Mouse (Mus musculus) large intestine, adult 2 months (tissue): ENCODE data around the gene Bbs9. TPM values are rescaled to one million over a fixed set of nuclear protein-coding genes. Genes with fewer than 3 reads are reported as not detected.

Experiments used
- DNase-seq: peaks from one replicate; pipeline ENCODE4 v3.0.0-alpha.2; 2012; ENCODE audit warnings: low read depth, low spot score
- WGBS: fragments of 180-500 bp; shearing (Covaris S2); methylation state at CpG from one replicate; pipeline ENCODE4 v1.1.7; 2018; 5-methylcytosine and 5-hydroxymethylcytosine counted together
- polyA plus RNA-seq: library from polyadenylated mRNA; depleted of rRNA; stranded (reverse); fragments of >200 nt; gene quantifications from 2 replicates; pipeline ENCODE4 v1.2.3, GENCODE M21; 2012

Bbs9 gene
- polyA plus RNA-seq, 1 experiment: 4.2 TPM

- 93% methylated on average over 1 of the region's 1 CpGs for WGBS
- no peak for DNase-seq
These were observed 47.9 kb downstream of the Bbs9 start for GRCm38 (mm10) chr9:22523460-22523859.

DNA sequence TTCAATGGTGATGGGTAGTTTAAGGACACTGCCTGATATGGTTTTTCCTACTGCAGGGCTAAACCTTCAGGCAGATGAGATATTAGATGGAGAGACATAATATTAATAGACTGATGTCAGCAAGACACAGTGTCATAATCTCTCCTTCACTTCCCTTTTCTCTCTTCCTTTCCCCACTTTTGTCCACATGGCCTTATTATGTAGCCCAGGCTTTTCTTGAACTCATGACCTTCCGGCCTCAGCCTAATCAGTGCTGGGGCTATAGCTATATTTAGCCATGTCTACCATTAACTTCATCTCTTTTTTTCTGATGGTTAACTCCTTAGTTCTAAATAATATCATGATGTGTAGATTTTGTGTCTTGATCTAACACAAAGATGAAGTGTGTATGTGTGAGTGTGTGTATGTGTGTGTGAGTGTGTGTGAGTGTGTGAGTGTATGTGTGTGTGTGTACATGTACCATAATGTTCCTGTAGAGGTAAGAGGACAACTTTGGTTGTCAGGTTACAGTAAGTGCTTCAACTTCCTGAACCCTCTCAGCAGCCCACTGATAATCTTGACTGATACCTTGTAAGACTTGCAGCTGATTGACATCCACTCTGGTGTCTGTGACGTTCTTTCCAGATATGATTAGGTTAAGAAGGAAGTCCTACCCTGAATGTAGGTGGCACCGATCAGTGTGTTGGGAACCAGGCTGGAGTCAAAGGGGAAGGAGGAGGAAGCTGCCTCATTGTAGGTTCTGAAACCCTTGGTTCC lies 55.4 kb downstream of the Bbs9 start:
- 85% methylated on average over 3 of the region's 3 CpGs for WGBS
- no peak for DNase-seq

DNA sequence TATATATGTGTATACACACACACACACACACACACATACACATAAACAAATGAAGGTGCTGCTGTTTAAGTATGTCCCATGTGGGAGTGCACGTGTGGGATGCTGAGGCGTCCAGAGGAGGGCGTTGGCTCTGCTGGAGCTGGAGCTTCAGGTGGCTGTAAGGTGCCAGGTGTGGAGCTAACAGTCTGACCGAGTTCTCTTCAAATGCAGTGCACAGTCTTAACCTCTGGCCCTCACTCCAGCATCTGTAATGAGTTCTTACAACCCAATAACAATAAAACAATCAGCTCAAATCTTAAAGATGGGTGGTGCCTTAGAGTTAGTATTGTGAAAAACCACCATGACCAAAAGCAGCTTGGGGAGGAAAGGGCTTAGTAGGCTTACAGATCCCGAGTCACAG lies 56.6 kb downstream of the Bbs9 start:
- DNase-seq: peak; percentile 6
- 40% methylated on average over 5 of the region's 5 CpGs for WGBS

DNA sequence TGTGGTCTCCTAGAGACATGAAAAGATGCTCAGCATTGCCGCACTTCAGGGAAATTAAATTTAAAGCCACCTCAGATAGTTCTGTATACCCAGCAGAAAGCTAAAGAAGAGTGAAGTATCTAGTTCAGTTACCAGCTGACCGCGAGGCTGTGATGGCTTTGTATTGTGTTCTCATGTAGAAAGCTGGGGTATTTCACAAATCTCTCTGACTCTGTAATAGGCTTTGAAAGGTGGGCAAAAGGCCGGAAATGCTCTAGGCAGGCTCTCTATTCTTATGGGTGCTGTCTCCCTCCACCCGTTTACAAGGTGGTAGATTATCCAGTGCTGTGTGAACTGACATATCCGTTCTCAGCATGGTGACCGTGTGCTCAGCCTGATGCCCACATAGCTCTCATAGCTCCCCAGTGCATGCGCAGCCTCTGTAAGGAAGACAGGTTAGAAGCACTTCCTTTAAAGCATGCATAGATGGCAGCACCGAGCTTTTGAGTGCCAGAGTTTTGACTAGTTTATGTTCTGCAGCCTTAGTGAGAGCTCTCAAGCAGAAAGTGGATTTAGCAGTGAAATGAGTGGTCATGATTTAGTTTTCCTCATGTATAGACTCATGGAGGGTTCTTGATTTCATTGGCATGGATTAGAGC lies 57.4 kb downstream of the Bbs9 start:
- peak; percentile 14 for DNase-seq
- WGBS: 53% methylated on average over 9 of the region's 9 CpGs

DNA sequence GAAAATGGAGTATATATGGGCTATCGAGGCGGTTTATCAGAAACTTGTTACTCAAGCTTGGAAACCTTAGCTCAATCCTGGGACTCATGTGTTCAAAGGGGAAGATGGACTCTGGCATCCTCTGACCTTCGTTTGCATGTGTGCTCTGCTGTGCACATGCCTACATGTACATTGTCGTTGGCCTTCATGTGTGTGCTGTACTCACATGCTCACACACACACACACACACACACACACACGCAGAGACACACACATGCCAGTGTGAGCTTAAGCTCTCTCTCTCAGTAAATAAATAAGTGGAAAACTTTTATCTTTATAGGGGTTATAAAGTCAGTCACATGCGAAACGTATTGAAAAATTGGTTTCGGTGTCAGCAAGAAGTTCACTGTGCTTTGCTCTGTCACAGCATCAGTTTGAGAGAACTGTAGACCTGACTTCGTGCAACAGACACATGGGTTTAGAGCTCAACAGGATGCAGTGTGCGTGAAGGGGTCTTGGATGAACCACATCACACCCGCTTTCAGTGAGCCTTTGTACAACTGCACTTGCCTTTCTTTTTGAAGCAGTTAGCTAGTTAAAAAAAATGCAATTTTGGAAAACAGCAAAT lies 62.4 kb downstream of the Bbs9 start:
- peak; percentile 0 for DNase-seq
- WGBS: 43% methylated on average over 11 of the region's 11 CpGs

GRCm38 (mm10) chr9:22539546-22539945 lies 64.0 kb downstream of the Bbs9 start:
- 89% methylated on average over 4 of the region's 4 CpGs for WGBS
- DNase-seq: no peak

- DNase-seq: no peak
- 45% methylated on average over 10 of the region's 10 CpGs for WGBS
These were observed 65.6 kb downstream of the Bbs9 start for GRCm38 (mm10) chr9:22541130-22541529.

DNA sequence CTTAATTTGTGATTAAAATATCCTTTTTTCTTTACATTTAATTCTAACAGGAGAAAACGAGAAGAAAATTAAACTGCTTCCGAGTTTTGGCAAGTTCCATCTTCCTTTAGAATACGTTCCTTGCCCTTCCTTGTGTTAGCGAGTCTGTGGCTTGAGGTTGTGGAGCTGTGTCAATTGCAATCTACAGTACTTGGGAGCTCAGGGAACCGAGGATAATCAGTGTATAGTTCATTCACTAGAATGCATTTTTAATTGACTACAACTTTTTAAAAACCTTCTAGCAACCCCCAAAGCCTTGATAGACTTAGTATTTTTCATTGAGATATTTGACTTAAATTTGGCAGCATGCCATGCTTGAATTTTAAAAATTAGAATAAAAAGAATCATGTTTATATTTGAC lies 68.0 kb downstream of the Bbs9 start:
- no peak for DNase-seq
- WGBS: 89% methylated on average over 5 of the region's 5 CpGs

DNA sequence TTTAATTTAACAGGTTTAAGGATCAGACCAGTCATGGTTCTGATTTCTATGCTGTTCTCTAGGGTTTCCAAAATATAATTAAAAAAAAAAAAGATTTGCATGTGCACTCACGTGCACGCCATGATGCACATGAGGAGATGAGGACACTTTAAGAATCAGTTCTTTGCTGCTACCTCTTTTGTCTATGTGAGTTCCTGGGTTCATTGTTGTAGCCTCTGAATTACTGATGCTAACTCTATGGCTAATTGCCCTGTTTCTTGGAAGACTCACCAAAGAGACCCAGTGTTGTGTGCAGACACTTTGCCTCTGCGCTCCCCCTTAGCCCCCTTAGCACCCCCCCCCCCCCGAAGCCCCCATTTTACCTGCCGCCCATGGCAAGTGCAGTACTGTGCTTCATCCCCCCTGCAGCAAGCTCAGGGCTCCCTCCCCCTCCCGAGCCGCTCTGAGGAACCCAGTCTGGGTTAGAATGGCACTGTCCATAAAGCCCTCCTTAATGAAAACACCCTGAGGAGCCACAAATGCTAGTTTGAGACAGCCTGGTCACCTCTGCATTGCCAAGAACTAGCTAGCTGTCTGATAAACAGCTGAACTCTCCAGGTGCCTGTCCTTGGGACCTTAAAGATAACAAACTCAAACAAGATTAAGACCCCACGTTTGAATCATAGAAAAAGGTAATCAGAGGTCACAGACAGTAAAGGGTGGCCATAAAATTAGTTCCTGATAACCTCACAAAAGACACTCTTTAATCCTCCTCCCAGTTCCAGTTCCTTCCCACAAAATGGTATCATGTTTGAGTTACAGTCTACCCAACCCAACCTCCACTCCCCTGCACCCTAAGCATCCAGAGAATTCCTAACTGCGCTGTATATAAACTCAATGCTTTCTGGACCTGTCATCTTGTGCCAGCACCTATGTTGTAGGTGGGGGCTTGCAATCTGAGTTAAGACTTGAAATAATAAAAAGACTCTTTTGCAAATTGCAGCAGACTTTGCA lies 69.1 kb downstream of the Bbs9 start:
- DNase-seq: no peak
- 51% methylated on average over 9 of the region's 9 CpGs for WGBS

- 72% methylated on average over 1 of the region's 1 CpGs for WGBS
- DNase-seq: no peak
These were observed 75.8 kb downstream of the Bbs9 start for GRCm38 (mm10) chr9:22551273-22551672.

GRCm38 (mm10) chr9:22556076-22556475 lies 80.6 kb downstream of the Bbs9 start:
- WGBS: 55% methylated on average over 5 of the region's 5 CpGs
- DNase-seq: no peak

DNA sequence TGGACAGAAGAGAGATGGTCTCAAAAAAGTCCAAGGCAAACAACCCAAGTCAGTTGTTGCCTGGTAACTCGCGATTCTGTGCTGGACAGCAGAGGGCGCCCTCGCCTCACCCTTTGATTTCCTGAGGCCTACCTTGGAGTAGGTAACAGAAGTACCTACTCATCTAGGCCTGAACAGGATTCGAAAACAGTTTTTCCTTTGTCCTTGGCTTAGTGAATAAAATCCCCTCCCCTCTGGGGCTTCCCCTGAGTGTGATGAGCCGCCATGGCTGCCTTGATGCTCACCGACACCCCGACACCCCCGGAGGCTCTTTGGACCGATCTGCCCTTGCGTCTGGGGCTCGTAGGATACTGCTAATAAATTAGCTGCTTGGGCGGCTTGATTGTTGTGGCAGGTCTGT lies 82.0 kb downstream of the Bbs9 start:
- 62% methylated on average over 13 of the region's 13 CpGs for WGBS
- peak; percentile 24 for DNase-seq

GRCm38 (mm10) chr9:22563612-22564347 lies 88.3 kb downstream of the Bbs9 start:
- 78% methylated on average over 11 of the region's 11 CpGs for WGBS
- no peak for DNase-seq

- 91% methylated on average over 5 of the region's 5 CpGs for WGBS
These were observed 92.2 kb downstream of the Bbs9 start for GRCm38 (mm10) chr9:22567726-22568125.

DNA sequence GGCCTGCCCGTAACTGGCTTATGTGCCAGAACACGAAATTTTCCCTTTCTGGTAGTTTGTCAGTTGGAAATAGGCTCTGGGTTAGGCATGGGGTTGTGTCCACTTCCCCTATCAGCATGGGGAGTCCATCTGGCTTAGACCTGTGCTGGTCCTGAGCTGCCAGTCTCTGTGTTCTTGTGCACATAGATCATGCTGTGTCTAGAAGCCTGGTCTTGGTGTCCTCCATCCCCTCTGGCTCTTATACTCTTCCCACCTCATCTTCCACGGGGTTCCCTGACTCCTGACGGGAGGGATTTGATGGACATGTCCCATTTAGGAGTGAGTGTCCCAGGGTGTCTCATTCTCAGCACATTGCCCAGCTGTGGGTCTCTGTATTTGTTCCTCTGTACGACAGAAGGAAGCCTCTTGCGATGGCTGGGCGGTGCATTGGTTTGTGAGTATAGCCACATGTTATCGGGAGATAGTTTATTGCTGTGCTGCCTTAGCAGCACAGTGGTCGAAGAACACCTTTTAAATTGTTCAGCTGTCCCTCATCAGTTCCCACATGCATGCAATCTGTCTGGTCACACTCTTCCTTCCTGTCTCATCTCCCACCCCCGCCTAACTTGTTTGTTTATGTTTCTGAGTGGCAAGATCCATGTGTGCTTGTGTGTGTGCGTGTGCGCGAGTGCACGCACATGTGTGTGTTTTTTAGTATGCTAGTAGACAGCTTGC lies 101.1 kb downstream of the Bbs9 start:
- no peak for DNase-seq
- WGBS: 79% methylated on average over 14 of the region's 14 CpGs

More at GRCm38 (mm10) chr9:22567726-22568125, 92.2 kb downstream of the Bbs9 start:
- no peak for DNase-seq

- no peak for DNase-seq
- 77% methylated on average over 3 of the region's 3 CpGs for WGBS
These were observed 102.8 kb downstream of the Bbs9 start for GRCm38 (mm10) chr9:22578266-22578665.

GRCm38 (mm10) chr9:22584221-22584620 lies 108.7 kb downstream of the Bbs9 start:
- WGBS: 60% methylated on average over 3 of the region's 3 CpGs
- no peak for DNase-seq

DNA sequence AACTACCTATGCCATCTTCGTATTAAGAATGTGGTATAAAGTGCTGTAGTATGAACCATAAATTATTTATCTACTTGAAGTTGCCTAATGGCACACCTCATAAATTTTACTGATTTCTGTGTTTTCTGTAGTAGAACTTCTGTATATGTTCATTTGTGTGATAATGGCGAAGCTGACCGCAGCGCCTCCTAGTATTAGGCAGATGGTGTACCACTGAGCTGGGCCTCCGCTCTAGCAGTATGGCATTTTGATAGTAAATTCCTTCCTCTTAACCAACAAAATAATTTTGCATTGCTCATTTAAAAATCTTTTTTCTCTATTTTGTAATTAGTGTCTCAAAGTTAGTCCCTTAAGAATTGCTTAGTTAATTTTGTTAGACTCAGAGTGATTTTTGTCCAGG lies 117.5 kb downstream of the Bbs9 start:
- no peak for DNase-seq
- WGBS: 97% methylated on average over 5 of the region's 5 CpGs
